Mouse (Mus musculus) kidney, postnatal 0 days (tissue): ENCODE data around the gene 2810021J22Rik. TPM values are rescaled to one million over a fixed set of nuclear protein-coding genes. Genes with fewer than 3 reads are reported as not detected.

Source experiments
- ATAC-seq: fragments of 200-750 bp; cut with Nextera tagmentation; replicated peaks from 2 replicates; pipeline ENCODE4 v1.8.0; 2017; ENCODE audit warnings: low read depth, moderate number of reproducible peaks, moderate TSS enrichment, moderate library complexity; ENCODE audit not compliant: low FRiP score
- DNase-seq: peaks from one replicate; pipeline ENCODE4 v3.0.0-alpha.2; 2016; ENCODE audit warnings: low spot score
- H3K27ac ChIP-seq: fragments of 300-500 bp; sonication (generic); 2 replicates; pipeline ENCODE4 v1.5.1; 2014; ENCODE audit warnings: mild to moderate bottlenecking
- H3K27me3 ChIP-seq: fragments of 300-500 bp; sonication (generic); 2 replicates; pipeline ENCODE4 v1.6.1; 2014; ENCODE audit warnings: low read length, mixed read lengths; ENCODE audit not compliant: insufficient read depth
- H3K36me3 ChIP-seq: fragments of 300-500 bp; sonication (generic); 2 replicates; pipeline ENCODE4 v1.6.1; 2014; ENCODE audit warnings: low read length, mixed read lengths; ENCODE audit not compliant: insufficient read depth
- H3K4me1 ChIP-seq: fragments of 300-500 bp; sonication (generic); replicated peaks from 2 replicates; pipeline ENCODE4 v1.6.1; 2014; ENCODE audit warnings: antibody characterized with exemption, low read length, mixed read lengths; ENCODE audit not compliant: insufficient read depth
- H3K4me2 ChIP-seq: fragments of 300-500 bp; sonication (generic); 2 replicates; pipeline ENCODE4 v1.6.1; 2014; ENCODE audit warnings: mild to moderate bottlenecking, low read length, moderate library complexity, mixed read lengths
- H3K4me3 ChIP-seq: fragments of 300-500 bp; sonication (generic); replicated peaks from 2 replicates; pipeline ENCODE4 v1.5.1; 2014; ENCODE audit warnings: low read depth, low read length
- H3K9ac ChIP-seq: fragments of 300-500 bp; sonication (generic); 2 replicates; pipeline ENCODE4 v1.6.1; 2014; ENCODE audit warnings: low read depth, low read length
- H3K9me3 ChIP-seq: fragments of 300-500 bp; sonication (generic); replicated peaks from 2 replicates; pipeline ENCODE4 v1.6.1; 2016; ENCODE audit warnings: low read length, inconsistent platforms, mixed read lengths
- CTCF ChIP-seq: IDR thresholded peaks from 2 replicates; pipeline ENCODE4 v1.5.1; 2016; ENCODE audit warnings: antibody characterized with exemption, low read depth, mild to moderate bottlenecking, moderate library complexity
- WGBS: fragments of 180-500 bp; shearing (Covaris S2); extraction: QIAGEN DNeasy Blood & Tissue Kit; methylation state at CpG from one replicate; pipeline ENCODE4 v1.1.7; 2014; 5-methylcytosine and 5-hydroxymethylcytosine counted together
- polyA plus RNA-seq: library from polyadenylated mRNA; unstranded; fragments of >200 nt; fragmentation: Nextera tagmentation; extraction: Ambion mirVana; gene quantifications from 2 replicates; pipeline ENCODE4 v1.2.1, GENCODE M21; 2015

The 2810021J22Rik gene
- polyA plus RNA-seq, 1 experiment from 2014 or later = 7.2 TPM

DNA sequence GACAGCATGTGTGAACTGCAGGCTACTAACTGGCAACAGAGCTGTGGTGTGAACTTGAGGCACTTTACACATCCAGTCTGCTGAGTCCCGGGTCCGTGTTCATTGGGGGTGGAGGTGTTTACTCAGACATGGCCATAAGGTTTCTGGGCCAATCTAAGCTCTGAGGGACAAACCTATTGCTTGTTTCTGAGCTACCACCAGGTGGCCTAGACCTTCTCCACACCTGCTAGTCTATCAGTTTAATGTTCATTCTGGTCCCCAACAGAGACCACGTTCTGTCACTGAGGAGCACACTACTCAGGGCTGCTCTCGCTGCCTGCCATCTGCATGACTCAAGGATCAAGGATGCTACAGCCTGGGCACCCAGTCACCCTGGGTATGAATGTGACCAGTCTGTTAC is 64.6 kb downstream of the 2810021J22Rik start:
- no peak overlapping the region for H3K4me3 ChIP-seq
- H3K27me3 ChIP-seq = no peaks in the 10 kb centered on the region
- H3K9ac ChIP-seq = no peak overlapping the region
- no peaks in the 10 kb centered on the region for H3K9me3 ChIP-seq
- H3K36me3 ChIP-seq = peaks cover 24% of the 10 kb centered on the region
- 0 out of 2 replicates have a peak, but pooled peaks cover 6% of the 10 kb centered on the region for H3K4me1 ChIP-seq
- WGBS = 49% methylated on average over 4 of the region's 4 CpGs
- H3K4me2 ChIP-seq = no peak overlapping the region
- DNase-seq (peak; percentile 51), ATAC-seq (no peak)
- TF ChIP-seq CTCF = peak; percentile 52
- H3K27ac ChIP-seq = no peak overlapping the region

Other genes starting within 250 kb of the 2810021J22Rik start
- not detected in 2 replicates for gene Olfr323, start 236.7 kb upstream of the 2810021J22Rik start, polyA plus RNA-seq
- 0.08 and 0.14 TPM in 2 replicates for gene Trim58, start 226.8 kb upstream of the 2810021J22Rik start, polyA plus RNA-seq
- 0.05 and 0.09 TPM in 2 replicates for gene Olfr322, start 208.4 kb upstream of the 2810021J22Rik start, polyA plus RNA-seq
- not detected in 2 replicates for gene Olfr320, start 186.1 kb upstream of the 2810021J22Rik start, polyA plus RNA-seq
- not detected in 2 replicates for gene Olfr319, start 168.1 kb upstream of the 2810021J22Rik start, polyA plus RNA-seq
- not detected in 2 replicates for gene Olfr318, start 143.2 kb upstream of the 2810021J22Rik start, polyA plus RNA-seq
- not detected in 2 replicates for gene Olfr317, start 128.0 kb upstream of the 2810021J22Rik start, polyA plus RNA-seq
- gene Olfr316, start 114.5 kb upstream of the 2810021J22Rik start, polyA plus RNA-seq = not detected in 2 replicates
- gene Olfr315, start 94.0 kb upstream of the 2810021J22Rik start, polyA plus RNA-seq = not detected in 2 replicates
- gene Olfr314, start 84.3 kb upstream of the 2810021J22Rik start, polyA plus RNA-seq = not detected in 2 replicates
- gene Fam183b, start 65.3 kb upstream of the 2810021J22Rik start, polyA plus RNA-seq = 0.31 and 0.37 TPM in 2 replicates
- not detected in 2 replicates for gene Olfr313, start 52.2 kb upstream of the 2810021J22Rik start, polyA plus RNA-seq
- gene Olfr312, start 38.0 kb upstream of the 2810021J22Rik start, polyA plus RNA-seq = not detected in 2 replicates
- gene Olfr311, start 28.0 kb upstream of the 2810021J22Rik start, polyA plus RNA-seq = not detected in 2 replicates
- gene Gm12258, start 20.1 kb upstream of the 2810021J22Rik start, polyA plus RNA-seq = 5.5 and 6.1 TPM in 2 replicates
- 3.8 and 4.3 TPM in 2 replicates for gene Zfp39, start 37.0 kb downstream of the 2810021J22Rik start, polyA plus RNA-seq
- 0.16 TPM in 1 of 2 replicates, not detected in the other for gene Btnl10, start 50.7 kb downstream of the 2810021J22Rik start, polyA plus RNA-seq
- 238 and 249 TPM in 2 replicates for gene Rnf187, start 71.7 kb downstream of the 2810021J22Rik start, polyA plus RNA-seq
- gene Hist3h2ba, start 81.7 kb downstream of the 2810021J22Rik start, polyA plus RNA-seq = 43.9 and 45.8 TPM in 2 replicates
- gene Hist3h2a, start 87.5 kb downstream of the 2810021J22Rik start, polyA plus RNA-seq = 40.9 and 41.2 TPM in 2 replicates
- gene Trim17, start 87.5 kb downstream of the 2810021J22Rik start, polyA plus RNA-seq = 0.32 and 0.37 TPM in 2 replicates
- 16.3 and 16.7 TPM in 2 replicates for gene Trim11, start 110.9 kb downstream of the 2810021J22Rik start, polyA plus RNA-seq